Mouse (Mus musculus) lung, adult 2 months (tissue): ENCODE measurements around the gene Ccdc62. TPM values are rescaled to one million over a fixed set of nuclear protein-coding genes. Genes with fewer than 3 reads are reported as not detected.
A peak's percentile ranks its signal among the peaks of the same experiment; 100 is the strongest.

Experiments used
- DNase-seq: peaks from one replicate; pipeline ENCODE4 v3.0.0; 2022
- H3K4me1 ChIP-seq: fragments of 200-500 bp; 2 replicates; pipeline ENCODE4 v1.6.1; 2011; ENCODE audit warnings: low read length; ENCODE audit not compliant: control insufficient read depth, insufficient read depth
- H3K4me3 ChIP-seq: fragments of 200-500 bp; replicated peaks from 2 replicates; pipeline ENCODE3; 2011; ENCODE audit warnings: low read depth, mild to moderate bottlenecking, control low read depth, low read length; ENCODE audit errors: extremely low read depth
- CTCF ChIP-seq: fragments of 200-500 bp; IDR thresholded peaks from 2 replicates; pipeline ENCODE4 v1.5.1; 2011; ENCODE audit warnings: mild to moderate bottlenecking, low read length, control low read depth; ENCODE audit not compliant: insufficient read depth
- POLR2A ChIP-seq: fragments of 200-500 bp; IDR thresholded peaks from 2 replicates; pipeline ENCODE4 v1.6.1; 2011; ENCODE audit warnings: low read depth, mild to moderate bottlenecking, control low read depth, low read length, borderline replicate concordance; ENCODE audit errors: extremely low read depth
- WGBS: fragments of 180-500 bp; shearing (Covaris S2); methylation state at CpG from one replicate; pipeline ENCODE4 v1.1.7; 2018; 5-methylcytosine and 5-hydroxymethylcytosine counted together
- polyA plus RNA-seq: library from polyadenylated mRNA; depleted of rRNA; stranded (reverse); fragments of >200 nt; gene quantifications from 2 replicates; pipeline ENCODE4 v1.2.3, GENCODE M21; 2012

The Ccdc62 gene
- polyA plus RNA-seq, 1 experiment: 3.2 TPM

DNA sequence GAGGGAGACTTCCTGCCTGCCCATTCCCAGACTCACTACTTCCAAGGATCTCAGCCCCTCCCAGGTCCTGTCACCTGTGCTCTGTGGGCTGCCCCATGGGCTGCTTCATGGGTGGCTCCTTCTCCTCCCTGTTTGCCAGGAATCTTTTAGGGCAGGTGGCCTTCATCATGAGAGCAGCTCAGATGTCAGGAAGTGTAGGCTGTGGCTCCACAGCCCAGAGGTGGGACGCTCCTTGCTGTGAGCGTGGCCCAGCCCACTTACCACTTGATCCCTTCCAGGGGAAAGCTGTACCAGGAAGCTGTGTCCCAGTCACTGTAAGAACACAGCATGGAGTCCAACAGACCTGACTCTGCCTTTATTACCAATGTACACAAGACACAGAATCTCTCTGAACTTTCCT is 56.4 kb downstream of the Ccdc62 start:
- no peak overlapping the region for H3K4me3 ChIP-seq
- no peak for TF ChIP-seq POLR2A
- TF ChIP-seq CTCF: no peak
- peaks cover 22% of the 10 kb centered on the region for H3K4me1 ChIP-seq
- WGBS: 54% methylated on average over 2 of the region's 2 CpGs
- DNase-seq: no peak

DNA sequence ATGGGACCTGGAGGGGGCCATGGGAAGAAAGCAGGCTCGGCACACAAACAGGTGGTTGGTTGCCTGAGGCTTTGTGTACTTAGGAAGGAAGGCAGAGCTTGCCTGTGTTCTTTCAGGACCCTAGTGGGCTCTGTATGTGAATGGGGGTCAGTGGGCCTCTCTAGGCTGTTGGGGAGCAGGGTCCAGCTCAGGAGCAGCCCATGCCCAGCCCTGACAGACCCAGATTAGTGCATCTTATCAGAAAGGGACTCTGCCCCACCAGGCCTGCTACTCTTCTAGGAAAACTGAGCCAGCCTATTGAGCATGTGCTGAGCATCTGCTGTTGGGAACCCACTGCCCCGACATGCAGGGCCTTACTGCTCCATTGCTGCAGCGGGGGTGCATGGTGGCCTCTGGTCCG is 57.0 kb downstream of the Ccdc62 start:
- TF ChIP-seq CTCF (no peak), POLR2A (no peak)
- no peak for DNase-seq
- WGBS: 82% methylated on average over 4 of the region's 4 CpGs
- no peak overlapping the region for H3K4me3 ChIP-seq
- H3K4me1 ChIP-seq: peaks cover 27% of the 10 kb centered on the region

DNA sequence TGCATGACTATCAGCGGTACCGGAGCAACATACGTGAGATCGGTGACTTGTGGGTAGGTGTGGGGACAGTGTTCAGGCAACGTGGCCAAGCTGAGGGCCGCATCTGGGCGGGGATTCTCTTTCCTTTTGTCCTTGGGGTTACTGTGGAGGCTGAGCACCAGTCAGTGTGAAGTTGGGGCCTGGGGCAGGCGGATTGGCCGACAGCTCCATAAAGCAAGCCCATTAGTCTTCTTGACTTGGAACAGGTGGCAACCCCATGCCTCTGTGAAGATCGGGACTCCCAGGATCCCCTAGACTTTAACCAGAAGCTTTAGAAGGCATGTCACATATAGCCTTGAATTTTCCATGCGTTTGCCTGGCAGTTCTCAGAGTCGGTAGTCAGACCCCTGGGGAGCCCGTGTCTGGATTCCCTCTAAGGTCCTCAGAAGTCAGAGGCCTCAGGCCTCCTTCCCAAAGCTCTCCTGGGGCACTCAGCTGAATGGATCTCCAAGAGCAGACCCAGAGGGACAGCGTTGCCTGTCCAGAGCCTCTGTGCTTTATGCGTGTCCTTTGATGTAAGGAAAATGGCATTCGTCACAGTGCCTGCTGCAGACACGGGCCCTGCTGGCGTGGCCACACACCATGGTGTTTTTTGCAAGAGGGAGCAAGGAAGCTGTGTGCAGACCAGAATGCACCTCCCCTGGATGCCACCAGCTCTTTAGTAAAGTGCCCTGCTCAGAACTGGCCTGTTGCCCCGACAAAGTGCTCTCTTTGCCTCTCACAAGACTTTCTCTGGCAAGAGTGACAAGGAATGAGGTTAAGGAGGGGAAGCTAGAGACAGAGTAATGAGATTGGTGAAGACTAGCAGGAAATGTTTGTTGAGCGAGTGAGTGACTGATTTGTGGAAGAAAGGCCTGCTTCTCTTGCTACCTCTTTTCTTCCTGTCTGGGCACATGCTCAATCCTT is 59.7 kb downstream of the Ccdc62 start:
- TF ChIP-seq POLR2A (no peak), CTCF (no peak)
- no peak overlapping the region for H3K4me3 ChIP-seq
- peaks cover 28% of the 10 kb centered on the region for H3K4me1 ChIP-seq
- peak; percentile 75 for DNase-seq
- WGBS: 75% methylated on average over 20 of the region's 20 CpGs

DNA sequence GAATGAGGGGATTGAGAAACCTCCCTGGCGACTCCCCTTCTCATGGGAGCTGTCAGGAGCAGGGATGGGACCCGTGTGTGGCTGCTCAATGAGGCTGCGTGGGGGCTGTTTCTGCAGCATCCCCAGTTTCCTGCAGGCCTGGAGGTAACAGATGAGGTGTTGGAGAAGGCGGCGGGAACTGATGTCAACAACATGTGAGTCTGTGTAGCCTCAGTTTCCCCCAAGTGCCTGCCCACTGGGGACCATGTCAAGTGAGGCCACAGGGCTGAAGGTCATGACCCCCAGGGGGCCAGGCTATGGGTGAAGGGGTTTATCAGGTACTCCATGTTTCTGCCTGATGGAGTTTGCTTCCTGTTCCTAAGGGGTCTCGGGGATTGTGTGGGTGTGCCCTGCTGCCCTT is 60.8 kb downstream of the Ccdc62 start:
- WGBS: 85% methylated on average over 6 of the region's 6 CpGs
- Histone ChIP-seq H3K4me3 (no peak overlapping the region), H3K4me1 (peaks cover 28% of the 10 kb centered on the region)
- DNase-seq: no peak
- no peak for TF ChIP-seq POLR2A
- TF ChIP-seq CTCF: no peak

DNA sequence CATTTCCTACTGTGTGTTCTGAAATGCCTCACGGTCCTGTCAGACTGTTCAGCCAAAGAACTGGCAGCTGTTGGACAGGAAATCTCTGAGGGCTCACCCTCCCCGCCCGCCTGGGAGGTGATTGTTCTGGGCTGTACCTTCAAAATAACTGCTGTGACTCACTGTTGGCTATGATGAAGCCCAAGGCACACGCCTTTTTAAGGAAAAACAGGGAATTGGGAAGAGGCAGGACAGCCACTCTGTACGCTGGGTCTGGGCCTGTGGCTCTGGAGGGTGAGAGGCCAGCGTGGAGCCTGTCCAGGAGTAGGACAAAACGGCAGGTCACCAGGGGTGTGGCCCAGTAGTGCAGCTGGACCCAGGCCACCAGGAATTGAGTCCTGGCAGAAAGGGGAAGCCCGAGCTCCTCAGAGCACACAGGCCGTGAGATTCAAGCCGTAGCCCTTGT is 61.7 kb downstream of the Ccdc62 start:
- TF ChIP-seq POLR2A (peak; percentile 12; the same call in 1 of the 2 replicates), CTCF (no peak)
- Histone ChIP-seq H3K4me1 (peaks cover 25% of the 10 kb centered on the region), H3K4me3 (no peak overlapping the region)
- peak; percentile 71 for DNase-seq
- WGBS: 15% methylated on average over 10 of the region's 10 CpGs

DNA sequence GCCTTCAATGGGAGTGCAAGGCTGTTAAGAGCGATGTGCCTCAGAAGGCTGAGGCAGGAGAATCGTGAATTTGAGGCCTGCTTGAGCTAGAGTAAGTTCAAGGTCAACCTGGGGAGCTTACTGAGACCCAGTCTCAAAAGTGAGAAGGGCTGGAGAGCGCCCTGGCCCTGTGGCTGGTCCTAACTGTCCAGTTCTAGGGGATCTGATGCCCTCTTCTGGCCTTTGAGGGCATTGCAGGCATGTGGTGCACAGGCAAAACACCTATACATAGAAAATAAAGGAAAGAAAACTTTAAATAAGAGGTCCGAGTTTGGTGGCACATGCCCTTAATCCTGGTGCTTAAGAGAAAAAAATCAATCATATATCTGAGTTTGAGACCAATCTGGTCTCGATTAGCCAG is 62.3 kb downstream of the Ccdc62 start:
- no peak overlapping the region for H3K4me3 ChIP-seq
- TF ChIP-seq POLR2A: no peak
- peak; percentile 95 for TF ChIP-seq CTCF
- peak; percentile 90 for DNase-seq
- H3K4me1 ChIP-seq: peaks cover 23% of the 10 kb centered on the region
- 33% methylated on average over 5 of the region's 5 CpGs for WGBS

DNA sequence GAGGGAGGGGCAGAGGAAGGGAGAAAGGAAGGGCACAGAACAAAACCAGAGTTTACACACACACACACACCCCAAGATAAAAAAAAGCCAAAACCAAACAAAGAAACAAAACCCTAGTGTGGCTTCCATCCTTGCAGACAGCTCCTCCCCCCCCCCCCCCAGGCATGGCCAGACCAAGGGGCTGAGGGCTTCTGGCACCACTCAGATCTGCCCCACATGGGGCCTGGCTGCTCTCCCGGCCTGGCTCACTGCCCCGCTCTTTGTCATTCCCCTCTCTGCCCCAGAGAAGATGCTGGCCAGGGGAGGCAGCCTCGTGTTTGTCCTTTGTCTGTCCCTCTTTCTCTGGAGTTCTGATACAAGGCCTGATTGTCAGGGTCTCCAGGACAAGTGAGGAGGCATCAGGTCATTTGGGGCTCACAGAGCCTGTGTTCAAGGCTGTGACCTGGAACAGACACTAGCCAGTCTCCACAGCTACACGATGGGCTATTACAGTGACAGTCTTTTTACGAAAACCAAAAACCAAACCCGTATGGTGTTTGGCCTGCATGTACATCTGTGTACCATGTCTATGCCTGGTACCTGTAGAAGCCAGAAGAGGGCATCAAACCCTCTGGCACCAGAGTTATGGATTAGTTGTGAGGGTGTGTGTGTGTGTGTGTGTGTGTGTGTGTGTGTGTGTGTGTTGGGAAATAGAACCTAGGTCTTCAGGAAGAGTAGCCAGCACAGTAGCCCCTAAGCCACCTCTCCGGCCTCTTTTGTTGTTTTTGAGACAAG is 63.0 kb downstream of the Ccdc62 start:
- peaks cover 23% of the 10 kb centered on the region for H3K4me1 ChIP-seq
- DNase-seq: no peak
- WGBS: 73% methylated on average over 7 of the region's 7 CpGs
- TF ChIP-seq CTCF: no peak
- no peak for TF ChIP-seq POLR2A
- H3K4me3 ChIP-seq: no peak overlapping the region

DNA sequence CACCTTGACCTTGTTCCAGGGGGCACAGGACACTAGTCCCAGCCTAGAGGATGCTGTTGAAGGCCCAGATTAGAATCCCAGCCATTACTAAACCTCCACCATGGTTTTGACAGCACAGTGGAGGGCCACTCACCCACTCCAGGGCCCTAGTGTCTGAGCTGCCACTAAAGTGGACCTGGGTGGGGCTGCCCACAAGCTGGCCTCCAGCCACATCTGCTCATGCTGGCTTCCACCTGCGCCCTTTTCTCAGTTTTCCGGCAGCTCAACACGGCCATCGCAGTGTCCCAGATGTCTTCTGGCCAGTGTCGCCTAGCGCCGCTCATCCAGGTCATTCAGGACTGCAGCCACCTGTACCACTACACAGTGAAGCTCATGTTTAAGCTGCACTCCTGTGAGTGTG is 64.0 kb downstream of the Ccdc62 start:
- WGBS: 86% methylated on average over 7 of the region's 7 CpGs
- TF ChIP-seq POLR2A: no peak
- TF ChIP-seq CTCF: no peak
- DNase-seq: peak; percentile 57
- Histone ChIP-seq H3K4me1 (peaks cover 23% of the 10 kb centered on the region), H3K4me3 (no peak overlapping the region)

DNA sequence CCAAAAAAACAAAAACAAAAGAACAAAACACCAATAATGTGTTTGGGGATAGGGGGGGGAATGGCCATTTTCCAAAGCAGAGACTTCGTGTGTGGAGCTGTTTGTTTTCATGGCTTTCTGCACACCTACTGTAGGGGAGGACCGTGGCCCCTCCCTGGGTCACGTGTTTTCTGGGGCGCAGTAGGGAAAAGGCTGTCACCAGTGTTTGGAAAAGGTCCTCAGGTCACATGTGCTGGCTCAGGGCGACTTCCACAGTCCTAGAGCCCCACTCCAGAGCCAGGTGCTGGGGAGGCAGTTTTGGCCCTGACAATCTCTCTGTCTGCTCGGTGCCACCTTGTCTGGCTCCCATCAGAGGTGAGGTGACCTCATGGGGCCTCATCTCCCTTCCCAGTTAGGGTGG is 64.9 kb downstream of the Ccdc62 start:
- WGBS: 64% methylated on average over 6 of the region's 6 CpGs
- TF ChIP-seq POLR2A (no peak), CTCF (no peak)
- DNase-seq: no peak
- Histone ChIP-seq H3K4me3 (no peak overlapping the region), H3K4me1 (peaks cover 18% of the 10 kb centered on the region)

DNA sequence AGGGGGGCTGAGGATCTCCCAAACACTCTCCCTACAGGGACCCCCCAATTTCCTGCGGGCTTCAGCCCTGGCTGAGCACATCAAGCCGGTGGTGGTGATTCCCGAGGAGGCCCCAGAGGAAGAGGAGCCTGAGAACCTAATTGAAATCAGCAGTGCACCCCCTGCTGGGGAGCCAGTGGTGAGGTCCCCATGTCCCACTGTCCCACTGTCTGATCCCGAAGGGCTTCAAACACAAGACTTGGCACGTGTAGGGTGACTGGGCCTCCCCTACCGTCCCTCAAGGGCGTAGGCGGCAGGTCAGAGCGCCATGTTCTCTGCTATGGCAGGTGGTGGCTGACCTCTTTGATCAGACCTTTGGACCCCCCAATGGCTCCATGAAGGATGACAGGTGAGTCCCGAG is 65.7 kb downstream of the Ccdc62 start:
- peaks cover 13% of the 10 kb centered on the region for H3K4me1 ChIP-seq
- WGBS: 83% methylated on average over 10 of the region's 10 CpGs
- H3K4me3 ChIP-seq: no peak overlapping the region
- DNase-seq: no peak
- no peak for TF ChIP-seq POLR2A
- no peak for TF ChIP-seq CTCF
